Mouse (Mus musculus): Measurements from ENCODE around the gene Frzb. TPM values are rescaled to one million over a fixed set of nuclear protein-coding genes. Genes with fewer than 3 reads are reported as not detected.

Frzb gene
- not detected for polyA plus RNA-seq (2017; shearing (Covaris generic))

DNA sequence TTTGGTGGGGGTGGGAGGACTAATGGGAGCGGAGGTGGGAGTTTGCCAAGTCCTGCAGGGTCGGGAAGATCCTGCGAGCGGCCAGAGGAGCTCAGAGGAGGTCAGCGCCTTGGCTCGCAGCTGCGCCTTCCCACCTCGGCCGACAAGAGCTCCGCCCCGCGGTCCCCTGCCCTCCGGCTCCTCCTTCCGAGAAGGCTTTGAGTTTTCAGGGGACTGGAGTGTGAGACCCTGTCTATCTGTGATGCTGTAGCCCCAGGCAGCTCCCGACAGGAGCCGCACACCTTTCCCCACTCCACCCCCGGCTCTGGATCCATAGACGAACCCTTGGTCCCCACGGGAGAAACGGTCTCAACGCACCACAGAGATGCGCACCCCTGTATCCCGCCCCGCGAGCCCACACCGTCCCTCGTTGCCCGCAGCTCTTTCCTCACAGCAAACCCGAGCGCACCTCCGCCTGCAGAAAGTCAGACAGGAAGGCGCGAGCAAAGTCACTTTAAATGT is at the start of gene Frzb:
Gene Frzb, minus strand, starts transcription at position 335 of the 501 bp plus-strand sequence.

Other genes with a start within 250 kb of the Frzb start
- not detected for gene Prdx6b, start 155.2 kb downstream of the Frzb start, polyA plus RNA-seq (2017; shearing (Covaris generic))
- 25.7 TPM for gene Dnajc10, start 132.2 kb downstream of the Frzb start, polyA plus RNA-seq (2017; shearing (Covaris generic))
- gene Nckap1, start 133.8 kb upstream of the Frzb start, polyA plus RNA-seq (2017; shearing (Covaris generic)): 24.5 TPM
- gene Dusp19, start 169.4 kb upstream of the Frzb start, polyA plus RNA-seq (2017; shearing (Covaris generic)): 10.5 TPM
- 27.4 TPM for gene Nup35, start 169.6 kb upstream of the Frzb start, polyA plus RNA-seq (2017; shearing (Covaris generic))